Mouse (Mus musculus) adrenal gland, postnatal 14 days (tissue): ENCODE results near the gene Speg. TPM values are rescaled to one million over a fixed set of nuclear protein-coding genes. Genes with fewer than 3 reads are reported as not detected.

Experiments
- DNase-seq: peaks from one replicate; pipeline ENCODE4 v3.0.0; 2021; ENCODE audit warnings: mixed read lengths
- long read RNA-seq, 2 experiments: library from polyadenylated mRNA; stranded (forward); transcript quantifications; one replicate each; pipeline ENCODE4 v2.0.0; 2021
- total RNA-seq: library from RNA; stranded (reverse); gene quantifications from 2 replicates; pipeline ENCODE4 v1.2.3, GENCODE M21; 2021

Gene Speg
- 11.0 and 18.3 TPM in 2 replicates for total RNA-seq
- long read RNA-seq, experiment 1, partial matches to known transcripts = 1 of 5 reads
- long read RNA-seq, experiment 1, other reads (novel, unspliced or antisense) = 3 of 5 reads
- long read RNA-seq, experiment 2, partial matches to known transcripts = 2 of 4 reads
- long read RNA-seq, experiment 2, other reads (novel, unspliced or antisense) = 0 of 4 reads

GRCm38 (mm10) chr1:75374950-75375936, at the start of gene Speg:
TSS of gene Speg (plus strand) at chr1:75375297.
- no peak for DNase-seq

DNA sequence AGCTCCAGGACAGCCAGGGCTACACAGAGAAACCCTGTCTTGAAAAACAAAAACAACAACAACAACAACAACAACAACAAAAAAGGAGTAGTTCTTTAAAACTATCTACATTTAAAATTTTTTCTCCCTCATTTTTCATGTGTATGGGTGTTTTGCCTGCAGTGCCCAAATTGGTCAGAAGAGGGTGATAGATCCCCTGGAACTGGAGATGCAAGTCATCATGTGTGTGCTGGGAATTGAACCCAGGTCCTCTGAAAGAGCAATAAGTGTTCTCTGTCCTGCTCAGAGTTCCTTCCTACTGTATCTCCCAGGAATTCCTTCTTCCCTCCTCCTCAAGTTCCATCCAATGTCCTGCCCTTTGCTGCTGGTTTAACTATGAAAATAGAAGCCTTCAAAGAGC, 47.6 kb upstream of the Speg start:
- DNase-seq = no peak

GRCm38 (mm10) chr1:75331271-75331670, 43.8 kb upstream of the Speg start:
- DNase-seq = no peak

- DNase-seq = no peak
Measured at GRCm38 (mm10) chr1:75336461-75336860, 38.6 kb upstream of the Speg start.

DNA sequence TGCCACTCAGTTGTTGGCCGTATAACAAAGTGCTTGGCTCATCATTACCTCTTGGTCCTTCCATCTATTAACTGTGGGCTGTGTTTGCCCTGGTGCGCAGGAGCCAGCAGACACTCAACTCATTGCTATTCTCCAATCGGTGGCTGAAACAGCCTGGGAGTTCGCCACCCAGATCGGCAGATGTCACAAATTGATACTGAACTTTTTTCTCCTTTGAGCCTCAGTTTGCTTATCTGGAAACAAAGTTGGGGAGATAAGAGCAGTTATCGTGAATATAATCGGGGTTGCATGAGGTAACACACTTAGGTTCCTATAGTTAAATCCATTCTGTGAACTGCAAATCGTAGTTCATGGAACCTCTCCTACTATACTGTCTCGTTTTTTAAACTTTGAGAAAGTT, 38.0 kb upstream of the Speg start:
- DNase-seq = no peak

DNA sequence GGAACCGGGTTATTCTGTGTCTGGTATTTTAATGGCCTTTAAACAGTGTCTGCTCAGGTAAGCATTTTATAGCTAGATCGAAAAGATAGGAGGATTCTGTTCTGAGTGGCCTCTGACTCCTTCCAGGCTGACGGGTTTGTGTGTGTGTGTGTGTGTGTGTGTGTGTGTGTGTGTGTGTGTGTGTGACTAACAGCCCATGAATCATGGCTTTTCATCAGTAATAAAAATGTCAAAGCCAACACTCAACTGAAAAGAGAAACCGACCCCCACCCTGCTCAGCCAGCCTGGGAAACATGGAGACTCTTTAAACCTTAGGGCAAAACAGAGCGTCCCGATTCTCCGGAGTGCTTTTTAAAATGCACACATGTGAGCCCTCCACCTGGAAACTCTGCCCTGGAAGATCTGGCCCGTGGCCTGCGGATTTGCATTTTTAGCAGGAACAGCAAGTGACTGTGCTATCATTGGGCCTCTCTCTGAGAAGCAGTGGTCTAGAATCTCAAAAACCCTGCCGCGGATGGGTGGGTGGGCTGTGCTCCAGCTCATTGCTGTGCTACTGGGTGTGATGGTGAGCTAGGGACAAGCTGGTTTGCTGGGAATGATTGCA, 36.9 kb upstream of the Speg start:
- DNase-seq = peak; percentile 56

GRCm38 (mm10) chr1:75339337-75339736, 35.8 kb upstream of the Speg start:
- no peak for DNase-seq

DNA sequence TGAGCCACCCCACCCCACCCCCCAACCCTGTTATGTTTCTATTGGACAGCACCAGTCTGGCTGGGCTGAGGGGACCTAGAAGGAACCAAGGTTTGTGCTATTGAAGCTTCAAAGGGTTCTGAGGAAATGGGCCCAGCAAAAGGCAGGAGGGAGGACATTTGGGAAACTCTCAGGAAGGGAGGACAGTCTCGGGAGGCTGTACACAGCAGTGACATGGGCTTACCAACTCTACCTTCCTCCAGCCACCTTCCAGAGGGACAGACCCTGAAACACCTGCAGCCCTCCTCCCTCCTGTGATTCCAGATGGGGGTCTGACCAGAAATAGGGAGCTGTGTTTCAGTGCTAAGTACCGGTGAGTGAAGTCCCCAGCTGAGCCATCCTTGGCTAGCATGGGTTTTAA, 34.6 kb upstream of the Speg start:
- no peak for DNase-seq

GRCm38 (mm10) chr1:75342874-75343416, 32.2 kb upstream of the Speg start:
- DNase-seq = peak; percentile 83

GRCm38 (mm10) chr1:75344291-75345035, 30.6 kb upstream of the Speg start:
- no peak for DNase-seq

DNA sequence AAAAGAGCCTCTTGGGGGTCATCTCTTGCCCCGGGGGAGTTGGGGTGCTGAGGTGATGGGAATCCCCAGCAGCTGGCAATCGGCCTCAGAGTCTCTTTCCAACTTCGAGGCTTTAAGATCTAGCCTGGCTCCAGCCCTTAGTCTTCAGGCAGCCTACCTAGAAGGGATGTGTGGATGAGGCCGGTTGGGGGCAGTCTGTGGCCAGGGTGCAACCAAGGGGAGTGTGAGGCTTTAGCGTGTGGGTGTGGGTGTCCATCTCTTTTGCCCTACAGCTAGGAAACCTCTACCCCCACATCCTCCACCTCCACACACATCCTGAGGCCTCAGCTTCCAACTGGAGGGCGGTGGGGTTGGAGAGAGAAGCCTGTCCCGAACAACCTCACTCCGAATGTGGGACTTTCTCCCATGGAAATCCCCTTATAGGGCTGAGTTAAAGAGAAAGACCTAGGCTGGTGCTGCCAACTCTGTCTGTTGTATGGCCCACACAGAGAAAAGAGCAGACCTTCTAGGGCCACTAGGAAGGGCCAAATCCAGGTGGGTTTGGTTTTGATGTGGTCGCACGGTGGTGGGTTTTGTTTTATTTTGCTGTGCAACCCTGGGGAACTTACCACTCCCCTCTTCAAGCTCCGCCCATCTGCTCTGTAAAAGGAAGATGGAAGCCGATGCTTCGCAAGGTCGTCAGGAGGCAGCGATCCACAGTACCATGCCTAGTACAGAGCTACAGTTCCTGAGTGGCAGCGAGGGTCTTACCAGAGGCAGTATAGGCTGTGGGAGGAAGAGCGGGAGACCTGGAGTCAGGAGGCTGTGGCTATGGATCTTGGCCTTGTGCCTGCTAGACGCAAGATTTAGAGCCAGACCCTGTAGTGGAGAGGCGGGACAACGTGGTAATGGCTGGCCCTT, 29.8 kb upstream of the Speg start:
- DNase-seq = no peak

DNA sequence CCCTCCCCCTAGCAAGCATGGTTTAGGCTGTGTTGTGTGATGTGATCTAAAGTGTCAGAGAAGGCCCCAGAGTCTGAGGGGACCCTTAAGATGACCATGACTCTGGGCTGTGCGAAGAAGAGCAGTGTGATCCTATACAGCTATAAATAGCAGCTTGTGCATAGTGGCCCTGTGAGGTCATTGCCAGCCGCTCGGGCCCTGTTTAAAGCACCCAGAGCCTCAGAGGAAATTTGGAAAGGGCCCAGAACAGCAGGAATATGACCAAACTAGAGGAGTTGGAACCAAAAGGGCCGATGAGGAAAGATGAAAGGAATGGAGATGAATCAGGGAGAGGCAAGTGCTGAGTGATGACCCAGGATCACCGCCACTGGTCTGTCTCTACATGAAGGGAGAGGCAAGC, 27.8 kb upstream of the Speg start:
- DNase-seq = peak; percentile 30

GRCm38 (mm10) chr1:75349275-75349674, 25.8 kb upstream of the Speg start:
- DNase-seq = no peak

- peak; percentile 83 for DNase-seq
Measured at GRCm38 (mm10) chr1:75357261-75357660, 17.8 kb upstream of the Speg start.

DNA sequence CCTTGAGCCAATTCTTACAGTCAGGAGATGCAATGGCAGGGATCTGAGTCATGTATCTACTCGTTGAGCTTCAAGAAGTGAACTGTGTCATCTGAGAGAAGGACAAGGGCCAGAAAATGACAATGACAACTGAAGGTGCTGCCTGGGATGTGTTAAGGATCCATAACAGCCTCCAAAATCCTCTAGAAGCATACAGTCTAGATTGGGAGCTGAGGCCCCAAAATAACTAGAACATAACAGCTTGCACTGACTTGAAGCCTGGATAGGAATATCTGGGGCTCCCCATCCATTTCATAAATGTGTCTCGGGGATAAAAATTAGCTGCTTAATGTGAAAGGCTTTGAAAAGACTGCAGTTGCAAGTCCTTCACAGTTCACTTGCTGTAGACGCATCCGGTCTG, 17.1 kb upstream of the Speg start:
- DNase-seq = no peak

GRCm38 (mm10) chr1:75359346-75359745, 15.8 kb upstream of the Speg start:
- no peak for DNase-seq

DNA sequence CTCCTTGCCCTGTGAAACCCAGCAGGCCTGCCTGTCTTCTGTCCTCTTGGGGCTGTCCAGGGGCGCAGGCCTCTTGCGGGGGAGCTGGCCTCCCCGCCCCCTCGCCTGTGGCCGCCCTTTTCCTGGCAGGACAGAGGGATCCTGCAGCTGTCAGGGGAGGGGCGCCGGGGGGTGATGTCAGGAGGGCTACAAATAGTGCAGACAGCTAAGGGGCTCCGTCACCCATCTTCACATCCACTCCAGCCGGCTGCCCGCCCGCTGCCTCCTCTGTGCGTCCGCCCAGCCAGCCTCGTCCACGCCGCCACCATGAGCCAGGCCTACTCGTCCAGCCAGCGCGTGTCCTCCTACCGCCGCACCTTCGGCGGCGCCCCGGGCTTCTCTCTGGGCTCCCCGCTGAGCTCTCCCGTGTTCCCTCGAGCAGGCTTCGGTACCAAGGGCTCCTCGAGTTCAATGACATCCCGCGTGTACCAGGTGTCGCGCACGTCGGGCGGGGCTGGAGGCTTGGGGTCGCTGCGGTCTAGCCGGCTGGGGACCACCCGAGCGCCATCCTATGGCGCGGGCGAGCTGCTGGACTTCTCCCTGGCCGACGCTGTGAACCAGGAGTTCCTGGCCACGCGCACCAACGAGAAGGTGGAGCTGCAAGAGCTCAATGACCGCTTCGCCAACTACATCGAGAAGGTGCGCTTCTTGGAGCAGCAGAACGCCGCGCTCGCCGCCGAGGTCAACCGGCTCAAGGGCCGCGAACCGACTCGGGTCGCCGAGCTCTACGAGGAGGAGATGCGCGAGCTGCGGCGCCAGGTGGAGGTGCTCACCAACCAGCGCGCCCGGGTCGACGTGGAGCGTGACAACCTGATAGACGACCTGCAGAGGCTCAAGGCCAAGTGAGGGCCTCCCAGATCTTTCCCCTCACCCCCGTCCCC, 14.7 kb upstream of the Speg start, which contains the start of gene Des:
Gene Des, plus strand, starts transcription at position 218 of the 920 bp plus-strand sequence.
- DNase-seq = peak; percentile 49

GRCm38 (mm10) chr1:75361123-75361522, 14.0 kb upstream of the Speg start:
- no peak for DNase-seq

- DNase-seq = peak; percentile 48
Measured at GRCm38 (mm10) chr1:75361750-75362149, 13.3 kb upstream of the Speg start.

GRCm38 (mm10) chr1:75363868-75364267, 11.2 kb upstream of the Speg start:
- no peak for DNase-seq
